Mouse (Mus musculus) layer of hippocampus, adult 9-10 months (tissue): ENCODE results near the gene Inpp5k.

Source experiments
- DNase-seq: peaks from one replicate; pipeline ENCODE4 v3.0.0; 2022; ENCODE audit warnings: low spot score

Gene Inpp5k

DNA sequence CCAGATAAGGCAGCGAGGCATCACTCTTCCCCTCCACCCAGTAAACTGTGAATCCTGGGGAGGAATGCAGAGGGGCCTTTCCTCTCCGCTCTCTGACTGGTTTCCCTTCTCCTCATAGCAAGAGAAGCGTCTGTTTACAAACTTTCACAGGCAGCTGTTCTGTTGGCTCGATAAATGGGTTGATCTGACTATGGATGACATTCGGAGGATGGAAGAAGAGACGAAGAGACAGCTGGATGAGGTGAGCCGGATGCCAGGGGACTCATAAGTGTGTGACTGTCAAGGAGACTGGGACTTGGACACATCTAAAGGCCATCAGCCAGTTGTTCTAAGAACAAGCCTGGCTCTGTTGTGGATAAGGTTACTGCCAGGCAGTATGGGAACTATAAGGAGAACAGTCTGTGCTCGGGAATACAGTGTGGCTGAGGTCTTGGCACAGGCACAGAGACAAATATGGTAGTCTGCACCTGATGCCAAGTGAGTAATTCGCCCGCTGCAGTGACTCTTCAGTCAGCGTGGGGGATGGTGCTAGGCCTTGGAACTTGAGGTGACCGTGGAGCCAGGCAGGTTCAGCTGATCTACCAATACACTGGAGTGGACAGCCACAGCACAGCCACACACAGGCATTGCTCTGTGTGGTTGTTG, 10.5 kb upstream of the Inpp5k start:
- no peak for DNase-seq

DNA sequence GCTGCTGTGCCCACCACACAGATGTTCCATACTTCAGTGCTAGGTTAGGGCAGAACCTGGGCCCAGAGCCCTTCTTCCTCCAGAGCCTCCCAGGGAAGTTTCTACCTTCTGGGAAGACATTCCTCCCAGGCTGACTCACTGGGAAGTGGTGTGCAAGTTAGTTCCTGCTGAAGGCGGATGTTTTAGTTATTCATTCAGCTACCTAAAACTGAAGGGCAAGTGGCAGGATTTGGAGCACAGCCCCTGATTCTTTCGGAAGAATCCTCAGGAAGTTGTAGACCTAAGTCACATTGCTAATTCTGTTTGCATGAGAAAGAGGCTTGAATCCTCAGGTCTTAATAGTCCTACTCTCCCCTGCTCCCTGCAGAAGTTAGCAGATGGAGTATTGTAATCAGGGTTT, 9.4 kb upstream of the Inpp5k start:
- no peak for DNase-seq

DNA sequence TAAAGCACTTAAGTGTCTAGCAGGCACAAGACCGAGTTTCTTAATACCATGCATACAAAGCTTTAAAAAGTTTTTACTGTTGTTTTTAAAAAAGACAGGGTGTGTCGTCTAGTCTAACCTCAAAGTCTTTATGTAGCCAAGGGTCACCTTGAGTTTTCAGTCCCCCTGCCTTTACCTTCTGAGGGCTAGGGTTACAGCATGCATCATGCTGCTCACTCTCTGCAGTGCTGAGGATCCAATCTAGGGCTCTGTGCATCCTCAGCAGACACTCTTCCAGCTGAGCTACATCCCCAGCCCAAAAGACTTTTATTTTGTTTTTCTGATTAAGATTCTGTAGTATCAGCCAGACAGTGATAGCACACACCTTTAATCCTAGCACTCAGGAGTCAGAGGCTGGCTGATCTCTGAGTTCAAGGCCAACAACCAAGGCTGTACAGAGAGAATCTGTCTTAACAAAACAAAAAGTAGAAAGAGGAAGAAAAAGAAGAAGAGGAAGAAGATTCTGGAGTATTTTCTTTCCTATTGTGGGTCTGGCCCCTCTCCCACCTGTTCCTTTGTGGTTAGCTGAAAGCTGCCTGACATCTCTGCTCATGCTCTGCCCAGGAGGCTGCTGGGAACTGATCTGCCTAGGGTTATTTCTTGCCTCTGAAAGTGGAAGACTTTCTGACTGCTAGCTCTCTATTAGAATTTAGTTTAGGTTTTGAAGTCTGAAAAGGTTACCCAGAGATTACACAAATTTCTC, 8.0 kb upstream of the Inpp5k start:
- DNase-seq: no peak

GRCm38 (mm10) chr11:75624102-75624554, 6.7 kb upstream of the Inpp5k start:
- no peak for DNase-seq

- DNase-seq: no peak
Observed at GRCm38 (mm10) chr11:75625820-75626219, 5.0 kb upstream of the Inpp5k start.

DNA sequence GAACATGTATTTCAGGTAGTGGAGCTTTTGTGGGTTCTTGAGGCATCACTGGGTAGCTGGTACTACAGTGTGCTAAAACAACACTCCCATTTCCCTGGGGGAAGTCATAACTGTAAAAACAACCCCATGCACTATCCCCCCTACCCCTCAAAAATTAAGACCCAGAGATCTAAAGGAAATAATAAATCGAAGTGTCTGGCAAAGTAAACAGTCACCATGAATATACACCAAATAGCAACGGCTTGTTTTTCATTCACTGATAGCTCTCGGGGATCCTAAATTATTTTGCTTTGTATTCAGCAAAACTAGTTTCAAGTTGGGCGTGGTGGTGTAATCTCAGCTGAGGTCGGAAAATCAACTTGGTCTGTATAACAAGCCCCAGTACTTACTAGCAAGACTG, 690 bp upstream of the Inpp5k start:
- no peak for DNase-seq

DNA sequence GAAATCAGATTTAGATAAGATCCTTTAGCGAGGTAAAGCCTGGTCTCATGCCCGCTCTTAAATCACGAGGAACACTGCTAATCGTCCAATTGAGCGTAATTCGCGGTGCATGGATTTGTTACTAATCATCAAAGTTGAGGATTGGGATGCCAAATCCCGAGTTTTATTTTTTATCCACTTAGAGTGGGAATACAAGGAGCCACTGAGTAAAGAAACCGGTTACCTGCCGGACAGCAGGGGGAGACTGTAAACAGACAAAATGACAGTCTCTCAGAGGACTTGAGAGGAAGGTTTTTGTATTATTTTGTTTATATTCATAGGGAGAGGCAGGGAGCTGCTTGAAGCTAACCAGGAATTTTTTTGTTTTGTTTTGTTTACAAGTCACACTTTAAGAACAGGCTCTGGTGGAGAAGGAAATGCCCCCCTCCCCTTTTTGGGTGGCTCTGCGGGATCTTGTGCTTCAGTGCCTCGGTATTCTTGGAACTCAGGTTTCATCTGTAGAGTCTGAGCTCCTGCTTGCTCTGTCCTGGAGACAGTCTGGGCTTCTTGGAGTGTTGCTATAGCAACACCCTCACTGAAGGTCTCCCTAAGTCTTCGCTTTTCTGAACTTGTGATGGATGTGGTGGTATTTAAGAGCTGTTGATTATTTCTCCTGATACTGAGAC, 905 bp downstream of the Inpp5k start:
- no peak for DNase-seq

GRCm38 (mm10) chr11:75632921-75633320, 2.1 kb downstream of the Inpp5k start:
- no peak for DNase-seq

DNA sequence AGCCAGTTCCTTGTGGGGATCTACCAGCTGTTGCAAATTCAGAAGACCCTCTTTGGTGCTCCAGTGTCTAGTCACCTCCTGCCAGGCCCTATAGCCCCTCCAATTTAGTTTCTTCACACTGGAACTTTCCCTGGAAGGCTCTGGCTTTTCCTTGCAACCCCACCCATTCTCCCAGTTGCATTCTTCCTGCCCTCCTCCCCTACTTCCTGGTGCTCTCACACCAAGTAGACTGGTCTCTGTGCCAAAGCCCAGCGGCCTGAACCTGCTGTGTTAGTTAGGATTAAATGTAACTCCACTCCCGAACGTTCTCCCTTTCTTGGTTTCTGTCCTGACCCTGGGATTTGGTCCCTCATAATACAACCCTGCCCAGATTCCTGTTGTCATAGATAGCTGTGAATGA, 4.0 kb downstream of the Inpp5k start:
- DNase-seq: no peak

DNA sequence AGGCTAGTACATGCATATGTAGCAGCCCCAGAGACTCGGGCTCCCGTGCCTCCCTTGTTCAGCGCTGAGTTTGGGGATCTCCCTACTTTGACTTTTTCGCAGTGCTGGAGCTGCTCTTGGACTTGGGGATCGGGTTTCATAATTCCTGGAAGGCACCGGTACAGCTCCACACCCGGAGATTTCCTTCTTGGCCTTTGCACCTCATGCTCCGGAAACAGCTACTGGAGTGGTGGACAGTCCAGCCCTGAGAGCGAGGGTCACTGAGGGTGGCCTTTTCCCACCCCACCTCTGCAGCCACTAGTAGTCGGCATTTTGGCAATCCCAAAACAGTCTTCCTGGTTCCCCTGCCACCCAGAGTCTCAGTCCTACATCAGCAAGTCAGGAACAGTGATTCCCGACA, 4.5 kb downstream of the Inpp5k start:
- no peak for DNase-seq

DNA sequence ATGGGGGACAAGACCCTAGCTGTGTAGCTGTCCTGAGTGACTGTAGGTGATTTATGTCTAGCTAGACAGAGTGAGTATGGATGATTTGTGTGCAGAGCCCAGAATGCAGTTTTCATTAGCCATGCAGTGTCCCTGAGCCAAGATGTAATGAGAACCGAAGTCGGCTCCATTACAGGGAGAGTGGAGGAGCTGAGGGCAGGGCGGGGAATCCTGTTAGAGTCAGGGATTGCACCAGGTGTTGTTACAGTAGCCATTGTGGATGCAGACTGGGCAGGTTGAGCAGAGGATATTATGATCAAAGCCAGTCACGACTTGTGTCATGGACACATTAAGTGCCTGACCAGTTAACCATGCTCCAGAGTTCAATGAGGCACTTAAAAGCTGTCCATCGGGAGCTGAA, 12.5 kb downstream of the Inpp5k start:
- no peak for DNase-seq

DNA sequence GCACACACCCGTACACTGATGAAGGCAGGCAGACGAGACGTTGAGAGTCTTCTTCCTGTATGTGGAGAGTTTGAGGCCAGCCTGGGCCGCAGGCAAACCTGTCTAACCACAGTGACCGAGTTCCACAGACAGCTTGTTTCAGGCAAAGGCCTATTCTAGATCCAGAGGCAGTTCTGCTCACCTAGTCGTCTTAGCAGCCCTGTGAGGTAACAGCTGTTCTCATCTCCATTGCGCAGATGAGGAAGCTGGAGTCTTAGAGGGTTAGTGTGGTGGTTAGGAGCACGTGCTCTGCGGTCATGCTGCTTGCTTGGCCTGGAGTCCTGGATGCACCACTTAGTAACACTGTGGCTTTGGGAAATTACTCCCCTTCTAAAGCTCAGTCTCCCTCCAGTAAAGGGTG, 13.9 kb downstream of the Inpp5k start:
- DNase-seq: no peak

- DNase-seq: no peak
Observed at GRCm38 (mm10) chr11:75647681-75648211, 17.0 kb downstream of the Inpp5k start.

- DNase-seq: no peak
Observed at GRCm38 (mm10) chr11:75649155-75649561, 18.4 kb downstream of the Inpp5k start.

GRCm38 (mm10) chr11:75650311-75650710, 19.5 kb downstream of the Inpp5k start, which contains the start of gene Myo1c:
Gene Myo1c (plus strand): TSS chr11:75650504.
- DNase-seq: no peak

DNA sequence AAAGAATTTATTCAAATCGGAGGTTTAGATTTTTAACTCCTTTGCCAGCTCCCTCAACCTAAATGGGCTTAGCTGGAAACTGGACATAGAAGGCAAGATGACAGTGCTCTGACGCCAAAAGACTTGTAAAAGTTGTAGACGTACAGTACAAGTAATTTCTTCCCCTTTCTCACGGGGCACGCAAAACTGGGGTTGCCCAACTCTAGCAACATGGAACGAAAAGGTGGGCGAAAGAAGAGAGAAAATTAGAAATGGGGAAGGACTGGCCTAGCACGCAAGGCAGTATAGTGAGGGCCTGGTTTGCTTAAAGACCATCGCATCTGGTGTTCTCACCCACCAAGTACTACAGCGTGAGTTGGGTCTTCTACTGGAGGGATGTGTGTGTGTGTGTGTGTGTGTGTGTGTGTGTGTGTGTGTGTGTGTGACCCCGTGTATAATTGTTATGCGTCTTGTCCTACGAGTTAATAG, 20.2 kb downstream of the Inpp5k start:
- DNase-seq: no peak

GRCm38 (mm10) chr11:75651426-75652221, 20.8 kb downstream of the Inpp5k start:
- DNase-seq: no peak

- DNase-seq: no peak
Observed at GRCm38 (mm10) chr11:75652222-75652941, 21.6 kb downstream of the Inpp5k start.

- DNase-seq: no peak
Observed at GRCm38 (mm10) chr11:75652942-75653684, 22.3 kb downstream of the Inpp5k start.

GRCm38 (mm10) chr11:75653781-75654470, 23.1 kb downstream of the Inpp5k start:
- DNase-seq: no peak
